Mouse (Mus musculus) spleen, adult 2 months (tissue): ENCODE results near the gene Syvn1.

ENCODE experiments used
- CTCF ChIP-seq: fragments of 200-500 bp; IDR thresholded peaks from 2 replicates; pipeline ENCODE4 v1.5.1; 2011; ENCODE audit warnings: mild to moderate bottlenecking, inconsistent platforms; ENCODE audit not compliant: insufficient read depth, insufficient read length, insufficient replicate concordance; ENCODE audit errors: extremely low read depth
- POLR2A ChIP-seq: fragments of 200-500 bp; IDR thresholded peaks from 2 replicates; pipeline ENCODE4 v1.6.1; 2011; ENCODE audit warnings: low read depth, low read length, inconsistent platforms

- no peak for TF ChIP-seq CTCF
- TF ChIP-seq POLR2A: no peak
Measured at GRCm38 (mm10) chr19:6101186-6101585, 54.8 kb downstream of the Syvn1 start.
